In the genomic region with DNA sequence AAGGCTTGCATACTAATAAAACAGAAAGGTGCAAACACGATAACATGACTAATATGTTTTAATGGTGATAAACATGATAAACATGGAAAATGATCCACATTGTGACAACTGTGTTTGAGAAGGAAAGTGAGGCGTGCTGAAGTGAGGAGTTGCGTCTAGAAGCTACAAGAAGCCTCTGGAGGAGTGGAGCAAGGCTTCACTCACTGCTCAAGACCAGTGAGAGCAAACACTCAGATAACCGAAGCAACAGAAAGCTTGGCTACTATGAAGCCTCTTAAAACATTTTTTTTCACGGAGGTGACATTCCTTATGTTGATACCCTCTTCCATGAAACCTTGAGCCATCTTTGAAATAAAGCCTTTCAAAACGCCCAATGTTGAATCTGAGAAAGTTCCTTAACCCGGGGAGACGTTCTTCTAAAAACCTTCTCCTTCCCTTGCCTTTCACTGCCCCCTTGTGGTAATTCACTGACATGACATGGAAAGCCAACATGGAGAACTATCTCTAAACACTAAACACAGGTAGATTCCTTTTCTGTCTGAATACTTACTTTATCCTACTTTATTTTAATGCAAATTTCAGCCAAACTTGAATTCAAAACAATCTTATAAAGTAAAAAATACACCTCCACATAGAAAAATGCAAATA, we compare ENCODE assay signal across 9 mouse cellular contexts.
A peak's percentile ranks its signal among the peaks of the same experiment; 100 is the strongest.
DNase-seq lines count a peak whose midpoint lies in the region; ATAC-seq and TF ChIP-seq lines count a peak whose summit lies in the region.
"Had no signal": no experiment of that assay in that cellular context is flagged by ENCODE, and none has a peak within 500 bp of the region (broad histone marks: within the 10 kb centered on the region; RNA-seq: fewer than 3 reads in every experiment).

No protein-coding gene starts in this region.

- no peaks in the 10 kb centered on the region for H3K9me3 ChIP-seq in lung, postnatal 0 days (ENCODE audit: low read length)

- TF ChIP-seq EP300 in lung, postnatal 0 days (IDR thresholded peaks at IDR 0.05) = no peak

- H3K27me3 ChIP-seq in lung, postnatal 0 days (replicated peaks; ENCODE audit: insufficient read depth, low read length) = no peaks in the 10 kb centered on the region

- no peak overlapping the region for H3K27ac ChIP-seq in lung, postnatal 0 days (ENCODE audit: low read length)

- ATAC-seq in lung, postnatal 0 days = no peak
- no peak for ATAC-seq in monocyte, adult 5-6 weeks (replicated peaks; ENCODE audit: insufficient number of reproducible peaks, low FRiP score, low TSS enrichment, poor library complexity, severe bottlenecking)

- no peaks in the 10 kb centered on the region for H3K4me1 ChIP-seq in lung, postnatal 0 days (ENCODE audit: insufficient read depth, low read depth, low read length)

- H3K4me3 ChIP-seq in lung, postnatal 0 days (ENCODE audit: low read depth, low read length) = no peak overlapping the region
- H3K4me3 ChIP-seq: myocyte had no signal

- H3K9ac ChIP-seq in lung, postnatal 0 days (replicated peaks; ENCODE audit: low read depth) = no peak overlapping the region

- TF ChIP-seq CTCF in lung, postnatal 0 days (IDR thresholded peaks at IDR 0.05) = peak; percentile 90

- H3K36me3 ChIP-seq in lung, postnatal 0 days (ENCODE audit: insufficient read depth, low read length) = no peaks in the 10 kb centered on the region

- no peak overlapping the region for H3K4me2 ChIP-seq in lung, postnatal 0 days (replicated peaks; ENCODE audit: low read depth, low read length)

- WGBS in large intestine, adult 2 months = 34% methylated on average over 8 of the region's 8 CpGs
- WGBS in lung, postnatal 0 days = 28% methylated on average over 8 of the region's 8 CpGs

- DNase-seq in ovary, postnatal 14 days (ENCODE audit: low spot score) = peak; percentile 46
- DNase-seq in ovary, postnatal 36 days (ENCODE audit: low spot score) = no peak
- DNase-seq in adrenal gland, postnatal 25 days = peak; percentile 3
- peak; percentile 4 for DNase-seq in fibroblast of lung, adult 2 months (ENCODE audit: low read depth)
- DNase-seq in large intestine, adult 2 months (ENCODE audit: low read depth, low spot score) = peak; percentile 1
- peak; percentile 73 for DNase-seq in lung, postnatal 0 days (ENCODE audit: low spot score)
- peak; percentile 62 for DNase-seq in right cerebral cortex, postnatal 4 days
